Mouse (Mus musculus): ENCODE data around the gene Cenpf.

- TF ChIP-seq POLR2A (IDR thresholded peaks at IDR 0.05; ENCODE audit: borderline replicate concordance, low read depth, low read length) (no peak), CTCF (IDR thresholded peaks at IDR 0.05; ENCODE audit: low read depth, low read length) (no peak)
These were observed 11.9 kb downstream of the Cenpf start for GRCm38 (mm10) chr1:189675953-189676352.
